25 mouse cellular contexts compared by ENCODE assay signal in the genomic region with DNA sequence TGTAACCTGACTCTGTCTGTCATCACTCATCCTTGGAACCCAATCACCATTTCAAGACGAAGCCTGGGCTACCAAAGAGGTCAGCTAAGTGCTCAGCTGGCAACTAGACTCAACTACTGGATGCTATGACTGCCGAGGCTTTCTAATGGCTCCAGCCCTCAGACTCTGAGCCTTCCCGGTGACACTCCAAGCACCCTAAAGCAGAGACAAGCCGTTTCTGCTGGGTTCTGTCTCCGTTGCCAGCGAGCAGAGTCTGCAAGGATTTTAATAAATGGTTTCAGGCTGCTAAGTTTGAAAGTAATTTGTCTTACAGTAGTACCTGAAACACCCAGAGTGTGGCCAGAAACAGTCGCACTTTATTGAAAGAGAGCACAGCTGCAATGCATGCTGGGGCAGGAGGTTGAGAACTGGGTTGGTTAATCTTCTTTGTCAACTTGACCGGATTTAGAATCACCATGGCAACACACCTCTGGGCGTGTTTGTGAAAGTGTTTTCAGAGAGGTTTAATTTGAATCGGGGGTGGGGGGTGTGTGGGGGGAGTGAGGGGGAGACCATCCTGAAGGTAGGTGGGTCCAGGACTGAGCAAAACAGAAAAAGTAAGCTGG.
A peak's percentile ranks its signal among the peaks of the same experiment; 100 is the strongest.
DNase-seq lines count a peak whose midpoint lies in the region; ATAC-seq and TF ChIP-seq lines count a peak whose summit lies in the region.
"Had no signal": no experiment of that assay in that cellular context is flagged by ENCODE, and none has a peak within 500 bp of the region (broad histone marks: within the 10 kb centered on the region; RNA-seq: fewer than 3 reads in every experiment).

No protein-coding gene starts in this region.

- H3K4me3 ChIP-seq in forebrain, embryonic 11.5 days (ENCODE audit: low read depth, low read length), result no peak overlapping the region
- no peak overlapping the region for H3K4me3 ChIP-seq in forebrain, embryonic 16.5 days (replicated peaks; ENCODE audit: low read length)
- H3K4me3 ChIP-seq in forebrain, postnatal 0 days (ENCODE audit: low read depth, low read length), result no peak overlapping the region
- H3K4me3 ChIP-seq: heart, adult 2 months; heart, embryonic 12.5 days; hindbrain, embryonic 13.5 days; liver, embryonic 12.5 days had no signal

- no peaks in the 10 kb centered on the region for H3K9me3 ChIP-seq in forebrain, embryonic 11.5 days (ENCODE audit: control insufficient read depth, low read length)
- H3K9me3 ChIP-seq in forebrain, embryonic 16.5 days (ENCODE audit: control insufficient read depth, low read length), result no peaks in the 10 kb centered on the region
- no peaks in the 10 kb centered on the region for H3K9me3 ChIP-seq in forebrain, postnatal 0 days (ENCODE audit: low read length)
- H3K9me3 ChIP-seq: heart, embryonic 12.5 days; hindbrain, embryonic 13.5 days; liver, embryonic 12.5 days had no signal

- H3K36me3 ChIP-seq in forebrain, embryonic 11.5 days (ENCODE audit: control insufficient read depth, insufficient read depth, low read length), result no peaks in the 10 kb centered on the region
- H3K36me3 ChIP-seq in forebrain, embryonic 16.5 days (ENCODE audit: control insufficient read depth, insufficient read depth), result no peaks in the 10 kb centered on the region
- no peaks in the 10 kb centered on the region for H3K36me3 ChIP-seq in forebrain, postnatal 0 days (ENCODE audit: insufficient read depth)
- H3K36me3 ChIP-seq: heart, embryonic 12.5 days; hindbrain, embryonic 13.5 days; liver, embryonic 12.5 days had no signal

- no peak for TF ChIP-seq CTCF in brain, embryonic 14.5 days (IDR thresholded peaks at IDR 0.05; ENCODE audit: borderline replicate concordance, extremely low read depth, insufficient read depth, insufficient read length)
- no peak for TF ChIP-seq CTCF in forebrain, postnatal 0 days (IDR thresholded peaks at IDR 0.05; ENCODE audit: low read depth)

- H3K4me1 ChIP-seq in forebrain, embryonic 11.5 days (replicated peaks; ENCODE audit: control insufficient read depth, insufficient read depth, low read length), result no peaks in the 10 kb centered on the region
- peaks cover 11% of the 10 kb centered on the region for H3K4me1 ChIP-seq in forebrain, embryonic 16.5 days (replicated peaks; ENCODE audit: control insufficient read depth, insufficient read depth, low read length)
- H3K4me1 ChIP-seq in forebrain, postnatal 0 days (ENCODE audit: insufficient read depth), result no peaks in the 10 kb centered on the region
- H3K4me1 ChIP-seq: heart, embryonic 12.5 days; liver, embryonic 12.5 days had no signal

- peak; percentile 55 for DNase-seq in forebrain, embryonic 11.5 days (ENCODE audit: low spot score)
- peak; percentile 62 for DNase-seq in brain, embryonic 14.5 days (ENCODE audit: low read depth)
- peak; percentile 6 for DNase-seq in forebrain, postnatal 0 days
- peak; percentile 33 for DNase-seq in retina, adult 2 months (ENCODE audit: low read depth, low spot score)
- DNase-seq in thymus, postnatal 14 days, result no peak
- DNase-seq in cerebellum, adult 11 months, result no peak
- DNase-seq: adrenal gland, adult 8-10 months; B cell, adult 2 months; cerebellum, adult 9-10 months; cerebellum, postnatal 36 days; heart, adult 2 months; heart, postnatal 4 days; kidney, adult 8-10 months; kidney, postnatal 4 days; layer of hippocampus, postnatal 36 days; left cerebral cortex, postnatal 4 days; liver, postnatal 0 days; lung, postnatal 36 days had no signal

- ATAC-seq in forebrain, embryonic 11.5 days (replicated peaks; ENCODE audit: low FRiP score), result peak; percentile 42
- no peak for ATAC-seq in forebrain, embryonic 16.5 days
- ATAC-seq in forebrain, postnatal 0 days, result no peak
- ATAC-seq: activated CD4-positive, CD25-positive, alpha-beta regulatory T cell, adult 4 months; intestine, embryonic 16.5 days; liver, embryonic 12.5 days; liver, postnatal 0 days had no signal

- no peaks in the 10 kb centered on the region; the same call in 1 of the 2 replicates for H3K27me3 ChIP-seq in forebrain, embryonic 11.5 days (ENCODE audit: control insufficient read depth, insufficient read depth, low read length)
- H3K27me3 ChIP-seq in forebrain, embryonic 16.5 days (replicated peaks; ENCODE audit: control insufficient read depth, insufficient read depth, low read length), result no peaks in the 10 kb centered on the region
- H3K27me3 ChIP-seq in forebrain, postnatal 0 days (ENCODE audit: insufficient read depth, low read length), result no peaks in the 10 kb centered on the region

- H3K4me2 ChIP-seq in forebrain, embryonic 11.5 days (ENCODE audit: low read depth, low read length, severe bottlenecking), result no peak overlapping the region
- no peak overlapping the region for H3K4me2 ChIP-seq in forebrain, embryonic 16.5 days (ENCODE audit: low read length)
- H3K4me2 ChIP-seq in forebrain, postnatal 0 days (ENCODE audit: low read depth), result no peak overlapping the region
- H3K4me2 ChIP-seq: heart, embryonic 12.5 days; hindbrain, embryonic 13.5 days; liver, embryonic 12.5 days had no signal

- 36% methylated on average over 10 of the region's 10 CpGs for WGBS in forebrain, embryonic 11.5 days
- 30% methylated on average over 10 of the region's 10 CpGs for WGBS in forebrain, embryonic 16.5 days
- 38% methylated on average over 10 of the region's 10 CpGs for WGBS in forebrain, postnatal 0 days

- H3K27ac ChIP-seq in forebrain, embryonic 11.5 days (ENCODE audit: low read depth, low read length), result no peak overlapping the region
- no peak overlapping the region for H3K27ac ChIP-seq in forebrain, embryonic 16.5 days (ENCODE audit: low read length)
- H3K27ac ChIP-seq in forebrain, postnatal 0 days (ENCODE audit: low read depth, low read length), result no peak overlapping the region
- H3K27ac ChIP-seq: heart, adult 2 months; hindbrain, embryonic 13.5 days; kidney, postnatal 0 days; liver, embryonic 12.5 days had no signal

- no peak for TF ChIP-seq POLR2A in brain, embryonic 14.5 days (IDR thresholded peaks at IDR 0.05; ENCODE audit: borderline replicate concordance, extremely low read depth, insufficient read depth, insufficient read length, poor library complexity, severe bottlenecking)

- H3K9ac ChIP-seq in forebrain, embryonic 11.5 days (ENCODE audit: low read length), result no peak overlapping the region
- no peak overlapping the region for H3K9ac ChIP-seq in forebrain, embryonic 16.5 days (replicated peaks; ENCODE audit: low read depth, low read length)
- H3K9ac ChIP-seq in forebrain, postnatal 0 days, result no peak overlapping the region
- H3K9ac ChIP-seq: heart, embryonic 12.5 days; hindbrain, embryonic 13.5 days; liver, embryonic 12.5 days; liver, postnatal 0 days had no signal

Comparison
In these comparisons a context has a peak if more than half of its experiments do, and no peak if none do; other contexts are left out.
1. DNase-seq: peak in forebrain, embryonic 11.5 days (single experiment), brain, embryonic 14.5 days (single experiment), forebrain, postnatal 0 days (single experiment) and retina, adult 2 months (single experiment); none in thymus, postnatal 14 days (single experiment) and cerebellum, adult 11 months (single experiment).